Mouse (Mus musculus): Measurements from ENCODE around the gene Ndfip2. TPM values are rescaled to one million over a fixed set of nuclear protein-coding genes. Genes with fewer than 3 reads are reported as not detected.

Ndfip2 gene
- 61.5 and 65.7 TPM in 2 replicates for polyA plus RNA-seq (2016; fragmentation: Nextera tagmentation; extraction: Ambion mirVana)

DNA sequence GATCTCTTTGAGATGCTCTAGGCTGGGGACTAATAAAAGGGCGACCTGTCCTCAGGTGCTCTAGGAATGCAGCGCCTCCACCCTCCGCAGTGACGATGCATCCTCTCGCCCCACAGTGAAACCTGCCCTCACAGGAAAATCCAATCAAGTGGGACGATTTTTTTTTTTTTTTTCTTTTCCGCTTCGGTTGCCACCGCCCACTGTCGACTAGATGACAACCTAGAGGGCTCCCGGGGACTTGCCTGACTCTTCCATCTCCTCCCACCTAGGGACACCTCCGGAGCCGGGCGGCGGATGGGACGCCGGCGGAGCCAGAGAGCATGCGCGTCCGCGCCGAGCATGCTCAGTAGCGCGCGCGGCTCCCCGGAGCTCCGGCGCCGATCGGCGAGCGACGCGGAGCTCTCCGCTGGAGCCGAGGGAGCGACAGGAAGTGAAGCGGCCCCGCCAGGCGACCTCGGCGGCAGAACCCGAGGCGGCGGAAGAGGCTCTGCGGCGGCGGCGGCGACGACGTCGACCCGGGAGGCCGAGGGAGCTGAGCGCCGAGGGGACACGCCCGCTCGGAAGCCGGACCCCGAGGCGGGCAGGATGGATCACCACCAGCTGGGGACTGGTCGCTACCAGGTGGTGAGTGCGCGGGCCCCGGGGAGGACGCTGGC, at the start of gene Ndfip2:
TSS of gene Ndfip2 (plus strand) at position 195 of the 656 bp plus-strand sequence.
- Histone ChIP-seq H3K27ac (peak within 1 kb of the TSS; percentile 94), H3K4me2 (peak within 1 kb of the TSS; percentile 73), H3K27me3 (no peaks in the 10 kb centered on the region), H3K4me3 (replicated peaks) (peak within 1 kb of the TSS; percentile 90), H3K9ac (peak within 1 kb of the TSS; percentile 89), H3K36me3 (replicated peaks) (no peaks in the 10 kb centered on the region), H3K4me1 (peaks cover 9% of the 10 kb centered on the region), H3K9me3 (no peaks in the 10 kb centered on the region)
- peak; percentile 96 for ATAC-seq (ENCODE audit: low FRiP score)
- WGBS, result 1% methylated on average over 63 of the region's 70 CpGs

DNA sequence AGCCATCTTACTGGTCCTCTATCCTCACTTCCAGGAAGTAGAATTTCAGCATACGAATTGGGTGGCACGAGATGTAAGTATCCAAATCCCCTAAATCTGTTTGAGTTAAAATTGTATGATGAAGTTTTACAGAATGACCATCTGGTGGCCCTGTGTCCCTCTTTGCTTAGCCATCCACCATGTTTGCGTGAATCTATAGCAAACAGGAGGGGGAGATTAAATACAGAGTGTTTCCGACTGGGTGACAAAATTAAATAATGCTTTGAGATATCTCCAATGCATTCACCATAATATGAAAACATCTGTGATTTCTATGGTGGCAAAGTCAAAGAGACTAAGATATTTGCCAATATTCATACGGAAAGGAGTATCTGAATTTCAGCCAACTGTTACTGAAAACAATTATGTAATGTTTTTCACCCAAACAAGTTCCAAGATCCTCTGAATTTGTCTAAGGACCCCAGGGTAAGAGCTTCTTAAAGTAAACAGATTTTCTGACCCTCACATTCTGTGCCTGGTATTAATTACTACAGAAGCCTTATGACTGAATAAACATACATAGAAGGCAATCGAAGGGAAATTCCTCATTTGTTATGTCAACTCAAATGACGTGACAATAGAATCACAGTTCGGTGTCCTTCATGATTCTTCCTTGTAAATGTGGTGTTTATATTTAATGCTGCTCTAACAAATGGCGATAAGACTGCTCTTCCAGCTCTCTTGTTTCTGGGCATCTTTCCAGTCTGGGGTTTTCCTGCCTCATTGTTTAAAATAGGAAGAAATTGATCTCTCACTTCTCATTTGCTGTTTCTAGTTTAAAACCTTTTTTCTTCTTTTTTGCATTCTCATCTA, 38.6 kb upstream of the Ndfip2 start:
- no peak for ATAC-seq (ENCODE audit: low FRiP score)
- no peak overlapping the region for H3K4me3 ChIP-seq (replicated peaks)
- no peaks in the 10 kb centered on the region for H3K9me3 ChIP-seq
- H3K4me1 ChIP-seq, result no peaks in the 10 kb centered on the region
- H3K9ac ChIP-seq, result no peak overlapping the region
- no peaks in the 10 kb centered on the region for H3K36me3 ChIP-seq (replicated peaks)
- H3K4me2 ChIP-seq, result no peak overlapping the region
- H3K27ac ChIP-seq, result no peak overlapping the region
- WGBS, result 83% methylated on average over 9 of the region's 9 CpGs
- no peaks in the 10 kb centered on the region for H3K27me3 ChIP-seq

DNA sequence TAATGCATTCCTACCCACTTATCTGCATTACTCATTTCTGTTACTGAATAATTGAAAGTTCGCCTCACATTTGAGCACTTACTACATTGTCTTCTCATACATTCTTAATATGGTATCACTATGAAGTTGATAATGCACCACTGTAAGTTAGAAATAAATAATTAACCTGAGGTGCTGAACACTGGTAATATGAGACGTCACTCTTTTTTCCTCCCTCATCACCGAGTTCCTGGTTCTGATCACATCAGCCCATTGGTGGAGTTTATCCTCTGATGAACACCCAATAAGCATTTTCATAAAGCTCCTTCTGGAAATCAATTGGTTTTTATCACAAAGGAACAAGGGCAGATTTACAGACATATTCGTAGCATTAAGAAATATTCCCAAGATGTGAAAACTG, 36.1 kb upstream of the Ndfip2 start:
- H3K9ac ChIP-seq, result no peak overlapping the region
- WGBS, result 86% methylated on average over 4 of the region's 4 CpGs
- no peak overlapping the region for H3K4me3 ChIP-seq (replicated peaks)
- ATAC-seq (ENCODE audit: low FRiP score), result no peak
- no peaks in the 10 kb centered on the region for H3K27me3 ChIP-seq
- no peaks in the 10 kb centered on the region for H3K36me3 ChIP-seq (replicated peaks)
- H3K27ac ChIP-seq, result no peak overlapping the region
- no peaks in the 10 kb centered on the region for H3K9me3 ChIP-seq
- H3K4me2 ChIP-seq, result no peak overlapping the region
- H3K4me1 ChIP-seq, result no peaks in the 10 kb centered on the region

DNA sequence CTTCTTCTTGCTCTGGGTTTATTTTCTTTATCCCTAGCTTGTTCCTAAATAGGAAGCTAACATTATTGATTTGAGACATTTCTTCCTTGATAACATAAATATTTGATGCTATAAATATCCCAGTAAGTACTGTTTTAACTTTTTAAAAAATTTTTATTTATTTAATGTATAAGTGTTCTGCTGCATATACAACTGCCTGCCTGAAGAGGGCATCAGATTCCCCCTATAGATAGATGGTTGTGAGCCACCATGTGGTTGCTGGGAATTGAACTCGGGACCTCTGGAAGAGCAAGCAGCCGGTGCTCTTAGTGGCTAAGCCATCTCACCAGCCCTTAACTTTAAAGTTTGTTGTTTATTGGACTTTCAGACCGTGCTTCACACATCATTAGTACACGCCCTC, 32.6 kb upstream of the Ndfip2 start:
- Histone ChIP-seq H3K4me3 (replicated peaks) (no peak overlapping the region), H3K36me3 (replicated peaks) (no peaks in the 10 kb centered on the region), H3K27me3 (no peaks in the 10 kb centered on the region), H3K9me3 (no peaks in the 10 kb centered on the region), H3K4me2 (no peak overlapping the region), H3K9ac (no peak overlapping the region), H3K4me1 (no peaks in the 10 kb centered on the region), H3K27ac (no peak overlapping the region)
- ATAC-seq (ENCODE audit: low FRiP score), result no peak
- 88% methylated on average over 4 of the region's 4 CpGs for WGBS

DNA sequence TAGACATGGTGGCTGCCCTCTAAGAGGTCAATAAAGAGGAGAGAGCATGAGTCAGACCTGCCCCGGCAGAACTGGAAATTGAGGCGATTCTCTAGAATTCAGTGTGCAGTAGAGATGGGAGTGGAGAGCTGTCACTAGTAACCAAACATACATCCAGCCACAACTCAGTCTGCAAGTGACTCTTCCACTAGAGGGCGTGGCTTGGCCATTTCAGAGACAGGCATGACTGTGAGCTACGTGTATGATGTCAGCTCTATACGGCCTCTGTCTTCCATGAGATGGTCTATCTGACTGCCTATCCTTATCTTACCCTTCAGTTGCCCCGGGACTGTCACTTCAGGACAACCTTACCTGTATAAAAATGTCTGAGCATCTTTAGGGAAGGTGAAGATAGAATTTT, 26.0 kb upstream of the Ndfip2 start:
- Histone ChIP-seq H3K9ac (no peak overlapping the region), H3K36me3 (replicated peaks) (no peaks in the 10 kb centered on the region), H3K4me1 (no peaks in the 10 kb centered on the region), H3K9me3 (no peaks in the 10 kb centered on the region), H3K4me2 (no peak overlapping the region), H3K4me3 (replicated peaks) (no peak overlapping the region), H3K27me3 (no peaks in the 10 kb centered on the region), H3K27ac (no peak overlapping the region)
- ATAC-seq (ENCODE audit: low FRiP score), result no peak
- WGBS, result 53% methylated on average over 6 of the region's 6 CpGs

DNA sequence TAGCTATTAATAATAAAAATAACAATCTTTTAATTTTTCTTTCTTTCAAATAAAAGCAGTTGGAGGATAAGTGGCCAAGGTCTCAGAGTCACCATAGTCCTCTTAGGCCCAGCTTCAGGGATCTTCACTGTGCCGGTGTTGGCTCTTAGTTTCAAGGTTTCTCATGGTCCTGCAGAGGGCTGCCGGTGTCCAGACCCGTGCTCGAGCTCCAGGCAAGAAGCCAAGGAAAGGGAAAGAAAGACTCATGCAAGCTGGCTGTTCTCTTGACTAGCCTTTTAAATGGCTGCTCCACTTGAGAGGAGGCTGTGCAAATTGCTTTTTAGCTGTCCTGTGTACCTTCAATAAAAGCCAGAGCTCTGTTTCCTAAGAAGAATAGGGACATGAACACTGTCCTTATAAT, 21.8 kb upstream of the Ndfip2 start:
- 85% methylated on average over 4 of the region's 4 CpGs for WGBS
- Histone ChIP-seq H3K4me1 (no peaks in the 10 kb centered on the region), H3K27ac (no peak overlapping the region), H3K9ac (no peak overlapping the region), H3K4me3 (replicated peaks) (no peak overlapping the region), H3K36me3 (replicated peaks) (no peaks in the 10 kb centered on the region), H3K9me3 (no peaks in the 10 kb centered on the region), H3K4me2 (no peak overlapping the region), H3K27me3 (no peaks in the 10 kb centered on the region)
- ATAC-seq (ENCODE audit: low FRiP score), result no peak

DNA sequence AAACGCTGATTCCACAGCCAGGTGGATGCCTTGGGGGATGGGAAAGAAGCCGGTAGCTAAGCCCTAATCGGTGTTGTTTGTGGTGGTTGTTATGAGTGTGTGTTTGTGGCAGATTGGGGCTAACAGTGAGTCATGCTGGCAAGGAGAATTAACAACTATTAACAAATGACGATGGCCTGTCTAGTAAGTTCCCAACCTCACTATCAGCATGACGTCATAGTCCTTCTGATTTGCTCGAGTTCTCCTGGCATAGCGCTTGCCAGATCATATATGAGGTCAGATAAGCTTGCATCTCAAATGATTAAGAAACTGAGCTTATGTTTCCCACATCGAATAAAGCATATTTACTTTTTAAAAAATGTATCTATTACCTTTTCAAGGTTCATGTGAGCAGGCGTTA, 20.6 kb upstream of the Ndfip2 start:
- H3K27ac ChIP-seq, result no peak overlapping the region
- no peak overlapping the region for H3K4me3 ChIP-seq (replicated peaks)
- 87% methylated on average over 9 of the region's 9 CpGs for WGBS
- no peaks in the 10 kb centered on the region for H3K36me3 ChIP-seq (replicated peaks)
- no peak for ATAC-seq (ENCODE audit: low FRiP score)
- H3K9me3 ChIP-seq, result no peaks in the 10 kb centered on the region
- no peaks in the 10 kb centered on the region for H3K27me3 ChIP-seq
- no peaks in the 10 kb centered on the region for H3K4me1 ChIP-seq
- H3K9ac ChIP-seq, result no peak overlapping the region
- no peak overlapping the region for H3K4me2 ChIP-seq

DNA sequence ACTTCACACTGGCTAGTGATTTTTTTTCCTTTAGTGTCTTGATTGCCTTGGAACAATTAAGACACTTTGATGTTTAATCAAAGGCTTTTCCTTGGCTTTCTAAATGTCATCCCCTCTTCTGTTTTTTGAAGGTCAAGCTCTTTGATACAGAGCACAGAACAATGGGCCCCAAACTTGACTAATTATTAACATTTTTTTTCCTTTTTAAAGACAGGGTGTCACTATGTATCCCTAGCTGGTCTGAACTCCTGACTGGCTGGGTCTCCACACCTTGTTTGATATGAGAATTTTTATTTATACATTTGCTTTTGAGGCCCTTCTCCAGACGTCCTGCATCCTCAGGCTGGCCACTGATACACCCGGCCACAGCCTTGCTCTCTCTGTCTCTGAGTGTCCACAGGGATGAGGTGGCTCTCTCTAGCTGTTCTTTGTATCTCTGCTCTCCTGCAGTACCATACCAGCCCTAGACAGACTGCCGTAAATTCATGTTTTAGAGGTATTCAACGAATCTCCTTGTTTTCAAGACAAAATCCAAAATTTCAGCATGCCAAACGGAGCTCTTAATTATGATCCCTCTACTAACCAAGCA, 19.8 kb upstream of the Ndfip2 start:
- H3K4me3 ChIP-seq (replicated peaks), result no peak overlapping the region
- 80% methylated on average over 5 of the region's 5 CpGs for WGBS
- H3K27ac ChIP-seq, result no peak overlapping the region
- no peak overlapping the region for H3K9ac ChIP-seq
- no peaks in the 10 kb centered on the region for H3K27me3 ChIP-seq
- ATAC-seq (ENCODE audit: low FRiP score), result no peak
- no peaks in the 10 kb centered on the region for H3K36me3 ChIP-seq (replicated peaks)
- H3K4me1 ChIP-seq, result no peaks in the 10 kb centered on the region
- H3K4me2 ChIP-seq, result no peak overlapping the region
- H3K9me3 ChIP-seq, result no peaks in the 10 kb centered on the region

DNA sequence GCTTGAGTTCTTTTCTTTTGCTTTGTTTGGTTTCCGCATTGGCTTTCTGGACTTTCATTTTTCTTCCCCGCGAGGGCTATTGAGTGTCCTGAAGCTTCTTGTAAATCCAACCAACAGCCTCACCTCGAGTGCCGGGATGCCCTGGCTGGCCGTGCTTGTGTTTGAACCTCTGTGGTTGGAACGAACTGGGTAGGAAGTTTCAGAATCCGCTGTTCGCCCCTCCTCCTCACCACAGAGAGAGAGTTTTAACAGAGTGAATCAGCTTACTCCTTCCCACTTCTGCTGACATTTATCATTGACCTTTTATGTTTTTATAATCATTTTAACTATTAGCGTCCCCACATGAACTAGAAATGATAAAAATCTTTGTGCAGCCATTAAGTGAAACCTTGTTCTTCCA, 18.3 kb upstream of the Ndfip2 start:
- Histone ChIP-seq H3K4me1 (no peaks in the 10 kb centered on the region), H3K27ac (no peak overlapping the region), H3K27me3 (no peaks in the 10 kb centered on the region), H3K36me3 (replicated peaks) (no peaks in the 10 kb centered on the region), H3K9ac (no peak overlapping the region), H3K4me2 (no peak overlapping the region), H3K9me3 (no peaks in the 10 kb centered on the region), H3K4me3 (replicated peaks) (no peak overlapping the region)
- WGBS, result 75% methylated on average over 10 of the region's 10 CpGs
- ATAC-seq (ENCODE audit: low FRiP score), result no peak

DNA sequence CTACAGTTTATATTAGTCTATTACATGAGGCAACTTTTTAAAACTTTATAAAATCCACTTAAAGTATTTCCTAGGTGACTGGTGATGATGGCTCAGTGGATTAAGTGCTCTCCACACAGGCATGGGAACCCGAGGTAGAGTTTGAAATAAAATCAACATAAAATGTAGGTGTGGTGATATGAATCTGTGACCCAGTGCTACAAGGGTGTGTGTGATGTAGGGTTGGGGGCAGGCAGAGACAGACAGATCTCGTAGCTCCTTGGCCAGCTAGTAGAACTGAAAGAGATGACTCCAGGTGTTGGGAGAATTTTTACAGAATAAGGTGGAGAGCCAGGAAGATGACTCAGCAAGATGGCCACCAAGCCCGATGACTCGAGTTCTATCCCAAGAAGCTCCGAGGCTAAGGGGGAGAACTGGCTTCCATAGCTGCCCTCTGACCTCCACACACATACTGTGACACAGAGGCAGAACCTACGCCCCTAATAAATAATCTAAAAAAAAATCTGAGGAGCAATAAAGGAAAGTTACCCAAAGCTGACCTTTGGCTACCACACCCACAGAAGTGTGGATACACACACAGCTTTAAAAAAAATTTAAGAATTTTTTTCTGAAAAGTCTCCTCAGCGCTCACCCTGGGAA, 14.4 kb upstream of the Ndfip2 start:
- no peak for ATAC-seq (ENCODE audit: low FRiP score)
- no peaks in the 10 kb centered on the region for H3K4me1 ChIP-seq
- WGBS, result 89% methylated on average over 7 of the region's 7 CpGs
- no peak overlapping the region for H3K4me3 ChIP-seq (replicated peaks)
- H3K27ac ChIP-seq, result no peak overlapping the region
- H3K4me2 ChIP-seq, result no peak overlapping the region
- H3K36me3 ChIP-seq (replicated peaks), result no peaks in the 10 kb centered on the region
- H3K9me3 ChIP-seq, result no peaks in the 10 kb centered on the region
- no peak overlapping the region for H3K9ac ChIP-seq
- H3K27me3 ChIP-seq, result no peaks in the 10 kb centered on the region

DNA sequence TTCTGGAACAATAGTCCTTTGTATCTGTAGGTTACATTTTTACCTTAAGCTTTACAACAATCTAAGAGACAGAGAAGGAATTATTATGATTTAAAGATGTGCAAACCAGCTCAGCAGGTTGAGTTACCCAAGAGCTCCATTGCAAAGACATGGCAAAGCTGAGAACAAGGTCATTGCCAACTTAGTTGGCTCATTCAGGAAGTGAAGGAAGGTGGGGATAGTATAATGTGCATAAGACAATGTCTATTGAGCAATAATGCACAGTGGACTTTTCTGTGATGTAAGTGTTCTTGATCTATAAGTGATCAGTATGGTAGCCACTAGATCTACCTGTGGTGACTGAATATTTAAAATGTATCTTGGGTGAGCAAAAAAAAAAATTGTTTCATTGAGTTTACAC, 7.3 kb upstream of the Ndfip2 start:
- H3K4me2 ChIP-seq, result no peak overlapping the region
- no peaks in the 10 kb centered on the region for H3K27me3 ChIP-seq
- no peaks in the 10 kb centered on the region for H3K36me3 ChIP-seq (replicated peaks)
- H3K27ac ChIP-seq, result no peak overlapping the region
- no peak overlapping the region for H3K9ac ChIP-seq
- ATAC-seq (ENCODE audit: low FRiP score), result no peak
- no peak overlapping the region for H3K4me3 ChIP-seq (replicated peaks)
- H3K4me1 ChIP-seq, result peaks cover 6% of the 10 kb centered on the region; the same call in 1 of the 2 replicates
- no peaks in the 10 kb centered on the region for H3K9me3 ChIP-seq

DNA sequence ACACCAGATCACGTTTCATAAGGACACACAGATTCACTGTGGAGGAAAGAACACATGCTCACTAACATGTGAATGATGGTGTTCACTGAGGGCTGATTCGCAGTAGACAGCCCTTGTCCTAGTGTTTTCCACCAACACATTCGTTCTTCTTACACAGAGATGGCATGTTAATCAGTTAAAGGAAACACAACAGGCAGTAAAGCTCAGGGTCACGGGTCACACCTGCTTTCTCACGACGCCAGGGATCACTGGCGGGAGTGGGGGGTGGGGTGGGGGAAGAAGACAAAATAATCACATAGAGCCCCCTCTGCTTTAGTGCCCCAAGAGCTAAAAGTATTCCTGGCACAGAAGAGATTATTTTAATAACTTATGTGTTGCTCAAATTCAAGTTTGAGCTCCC, 5.1 kb upstream of the Ndfip2 start:
- Histone ChIP-seq H3K27ac (no peak overlapping the region), H3K9ac (no peak overlapping the region), H3K4me2 (no peak overlapping the region), H3K36me3 (replicated peaks) (no peaks in the 10 kb centered on the region), H3K9me3 (no peaks in the 10 kb centered on the region), H3K4me3 (replicated peaks) (no peak overlapping the region), H3K27me3 (no peaks in the 10 kb centered on the region), H3K4me1 (peaks cover 6% of the 10 kb centered on the region; the same call in 1 of the 2 replicates)
- WGBS, result 51% methylated on average over 7 of the region's 7 CpGs
- ATAC-seq (ENCODE audit: low FRiP score), result no peak

All from forebrain, embryonic 12.5 days (tissue).